Mouse (Mus musculus) heart, embryonic 14.5 days (tissue): ENCODE measurements around the gene Lancl2. TPM values are rescaled to one million over a fixed set of nuclear protein-coding genes. Genes with fewer than 3 reads are reported as not detected.

Source experiments
- ATAC-seq: fragments of 200-750 bp; cut with Nextera tagmentation; 2 replicates; pipeline ENCODE4 v1.8.0; 2017; ENCODE audit warnings: low read depth, moderate TSS enrichment; ENCODE audit not compliant: insufficient number of reproducible peaks, insufficient read depth, low FRiP score
- H3K27ac ChIP-seq, 2 experiments: fragments of 200-500 bp in 1 of 2; fragments of 300-500 bp in 1 of 2; sonication (generic) in 1 of 2; replicated peaks in 1 of 2; 2 replicates each; pipeline ENCODE4 v1.5.1; 2012 to 2014; ENCODE audit warnings: low read depth in 2 of 2, low read length in 2 of 2, control low read depth in 1 of 2, mild to moderate bottlenecking in 1 of 2, mixed read lengths in 1 of 2; ENCODE audit not compliant: control insufficient read depth in 1 of 2, insufficient read depth in 1 of 2
- H3K27me3 ChIP-seq: fragments of 300-500 bp; sonication (generic); 2 replicates; pipeline ENCODE4 v1.6.1; 2014; ENCODE audit warnings: mild to moderate bottlenecking, low read length, control low read depth; ENCODE audit not compliant: control insufficient read depth, insufficient read depth
- H3K36me3 ChIP-seq: fragments of 300-500 bp; sonication (generic); 2 replicates; pipeline ENCODE4 v1.6.1; 2014; ENCODE audit warnings: mild to moderate bottlenecking, control low read depth, low read length, mixed read lengths; ENCODE audit not compliant: control insufficient read depth, insufficient read depth
- H3K4me1 ChIP-seq, 2 experiments: fragments of 200-500 bp in 1 of 2; fragments of 300-500 bp in 1 of 2; sonication (generic) in 1 of 2; 2 replicates each; pipeline ENCODE4 v1.6.1; 2012 to 2014; ENCODE audit warnings: low read length in 2 of 2, control low read depth in 1 of 2, mixed read lengths in 1 of 2; ENCODE audit not compliant: control insufficient read depth in 2 of 2, insufficient read depth in 2 of 2
- H3K4me2 ChIP-seq: fragments of 300-500 bp; sonication (generic); 2 replicates; pipeline ENCODE4 v1.6.1; 2014; ENCODE audit warnings: mild to moderate bottlenecking, low read length
- H3K4me3 ChIP-seq, 2 experiments: fragments of 200-500 bp in 1 of 2; fragments of 300-500 bp in 1 of 2; sonication (generic) in 1 of 2; 2 replicates each; pipeline ENCODE4 v1.5.1; 2012 to 2014; ENCODE audit warnings: low read length in 2 of 2, mild to moderate bottlenecking in 2 of 2, control low read depth in 1 of 2, low read depth in 1 of 2, moderate library complexity in 1 of 2; ENCODE audit not compliant: control insufficient read depth in 1 of 2, insufficient read depth in 1 of 2
- H3K9ac ChIP-seq: fragments of 300-500 bp; sonication (generic); 2 replicates; pipeline ENCODE4 v1.6.1; 2014; ENCODE audit warnings: mild to moderate bottlenecking, low read length
- H3K9me3 ChIP-seq: fragments of 300-500 bp; sonication (generic); 2 replicates; pipeline ENCODE4 v1.6.1; 2016; ENCODE audit warnings: low read length, control low read depth; ENCODE audit not compliant: control insufficient read depth
- WGBS: fragments of 180-500 bp; shearing (Covaris S2); extraction: QIAGEN DNeasy Blood & Tissue Kit; methylation state at CpG from one replicate; pipeline ENCODE4 v1.1.7; 2014; 5-methylcytosine and 5-hydroxymethylcytosine counted together
- polyA plus RNA-seq: library from polyadenylated mRNA; unstranded; fragments of >200 nt; fragmentation: Nextera tagmentation; extraction: Ambion mirVana; gene quantifications from 2 replicates; pipeline ENCODE4 v1.2.1, GENCODE M21; 2014

Gene Lancl2
- polyA plus RNA-seq, 1 experiment from 2014 or later = 20.3 TPM

GRCm38 (mm10) chr6:57787376-57787775, 85.0 kb downstream of the Lancl2 start:
- peaks cover 3% of the 10 kb centered on the region; the same call in 1 of the 2 replicates for H3K9me3 ChIP-seq
- whole genome bisulfite sequencing = 89% methylated on average over 6 of the region's 6 CpGs
- ATAC-seq = no peak

More at GRCm38 (mm10) chr6:57787376-57787775, 85.0 kb downstream of the Lancl2 start:
- H3K4me2 ChIP-seq = no peak overlapping the region
- no peaks in the 10 kb centered on the region for H3K27me3 ChIP-seq
- H3K4me1 ChIP-seq = no peaks in the 10 kb centered on the region
- H3K9ac ChIP-seq = no peak overlapping the region
- H3K36me3 ChIP-seq = 0 out of 2 replicates have a peak, but pooled peaks cover 5% of the 10 kb centered on the region
- no peak overlapping the region for H3K27ac ChIP-seq
- H3K4me3 ChIP-seq = no peak overlapping the region

Other genes with a start within 250 kb of the Lancl2 start
- gene Ppm1k, start 167.1 kb upstream of the Lancl2 start, polyA plus RNA-seq = 17.1 and 17.2 TPM in 2 replicates
- 4.9 and 5.3 TPM in 2 replicates for gene Herc6, start 121.5 kb upstream of the Lancl2 start, polyA plus RNA-seq
- 32.5 and 32.6 TPM in 2 replicates for gene Pyurf, start 10.5 kb upstream of the Lancl2 start, polyA plus RNA-seq
- gene Vopp1, start 122.6 kb downstream of the Lancl2 start, polyA plus RNA-seq = 14.3 and 20.2 TPM in 2 replicates
- not detected in 2 replicates for gene Vmn1r21, start 147.8 kb downstream of the Lancl2 start, polyA plus RNA-seq
- gene Vmn1r22, start 205.5 kb downstream of the Lancl2 start, polyA plus RNA-seq = not detected in 2 replicates
- gene Vmn1r23, start 224.3 kb downstream of the Lancl2 start, polyA plus RNA-seq = not detected in 2 replicates